Mouse (Mus musculus) embryonic fibroblast, embryonic 13.5 days (primary cell): ENCODE data around the gene Zic5. TPM values are rescaled to one million over a fixed set of nuclear protein-coding genes. Genes with fewer than 3 reads are reported as not detected.

Experiments
- H3K27ac ChIP-seq: 2 replicates; pipeline ENCODE4 v1.5.1; 2012; ENCODE audit warnings: low read length, control low read depth, inconsistent platforms; ENCODE audit not compliant: insufficient read depth
- H3K4me1 ChIP-seq: 2 replicates; pipeline ENCODE4 v1.6.1; 2011; ENCODE audit warnings: low read length; ENCODE audit not compliant: control insufficient read depth, insufficient read depth
- H3K4me3 ChIP-seq: 2 replicates; pipeline ENCODE4 v1.5.1; 2011; ENCODE audit warnings: mild to moderate bottlenecking, control low read depth, low read length; ENCODE audit not compliant: insufficient read depth
- CTCF ChIP-seq: IDR thresholded peaks from 2 replicates; pipeline ENCODE4 v1.5.1; 2011; ENCODE audit warnings: mild to moderate bottlenecking, control low read depth, low read length, moderate library complexity, borderline replicate concordance; ENCODE audit not compliant: insufficient read depth
- POLR2A ChIP-seq: IDR thresholded peaks from 2 replicates; pipeline ENCODE4 v1.6.1; 2011; ENCODE audit warnings: low read depth, mild to moderate bottlenecking, control low read depth, low read length, moderate library complexity
- polyA plus RNA-seq: library from polyadenylated mRNA; stranded (reverse); fragments of >200 nt; gene quantifications from 2 replicates; pipeline ENCODE4 v1.2.4, GENCODE M21; 2011; ENCODE audit warnings: low read depth; ENCODE audit not compliant: missing spikeins, insufficient read length

Gene Zic5
- polyA plus RNA-seq, 1 experiment, result 0.93 TPM

DNA sequence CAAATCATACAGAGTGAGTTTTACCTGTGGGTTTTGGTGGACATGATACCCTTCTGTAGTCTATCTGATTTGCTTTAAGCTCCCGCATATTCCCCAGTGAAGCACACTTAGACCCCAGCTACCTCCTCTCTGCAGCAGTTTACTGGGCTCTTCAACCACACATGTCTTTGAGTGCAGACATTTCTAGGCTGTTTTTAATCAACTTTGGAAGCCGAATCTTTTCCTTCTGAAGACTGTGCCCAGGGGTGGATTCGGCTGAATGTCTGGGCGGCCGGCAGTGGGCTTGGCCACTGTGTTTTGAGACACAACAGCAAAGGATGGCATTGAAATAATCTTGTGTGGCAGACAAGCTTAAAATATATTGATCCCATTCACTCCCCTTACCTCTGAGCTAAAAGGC lies 21.9 kb upstream of the Zic5 start:
- Histone ChIP-seq H3K4me3 (no peak overlapping the region), H3K27ac (no peak overlapping the region), H3K4me1 (no peaks in the 10 kb centered on the region)
- no peak for TF ChIP-seq POLR2A
- no peak for TF ChIP-seq CTCF

DNA sequence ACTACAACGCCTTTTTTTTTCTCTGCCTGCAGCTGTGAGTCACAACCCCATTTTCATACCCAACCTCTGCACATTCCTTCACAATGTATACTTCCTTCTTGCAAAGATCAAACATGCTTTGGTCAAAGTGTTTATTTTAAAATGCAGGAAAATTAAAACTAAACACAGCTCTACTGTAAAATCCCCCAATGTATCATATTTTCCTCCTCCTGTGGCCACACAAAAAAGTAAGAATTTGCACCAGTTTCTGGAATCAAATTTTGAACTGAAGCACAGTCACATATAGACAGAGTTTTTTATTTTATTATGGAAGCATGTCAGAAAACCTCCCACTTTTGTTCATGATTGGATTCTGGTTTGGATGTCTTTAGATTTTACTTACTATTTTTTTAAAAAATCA lies 21.1 kb upstream of the Zic5 start:
- Histone ChIP-seq H3K4me1 (no peaks in the 10 kb centered on the region), H3K4me3 (no peak overlapping the region), H3K27ac (no peak overlapping the region)
- no peak for TF ChIP-seq POLR2A
- TF ChIP-seq CTCF, result no peak

DNA sequence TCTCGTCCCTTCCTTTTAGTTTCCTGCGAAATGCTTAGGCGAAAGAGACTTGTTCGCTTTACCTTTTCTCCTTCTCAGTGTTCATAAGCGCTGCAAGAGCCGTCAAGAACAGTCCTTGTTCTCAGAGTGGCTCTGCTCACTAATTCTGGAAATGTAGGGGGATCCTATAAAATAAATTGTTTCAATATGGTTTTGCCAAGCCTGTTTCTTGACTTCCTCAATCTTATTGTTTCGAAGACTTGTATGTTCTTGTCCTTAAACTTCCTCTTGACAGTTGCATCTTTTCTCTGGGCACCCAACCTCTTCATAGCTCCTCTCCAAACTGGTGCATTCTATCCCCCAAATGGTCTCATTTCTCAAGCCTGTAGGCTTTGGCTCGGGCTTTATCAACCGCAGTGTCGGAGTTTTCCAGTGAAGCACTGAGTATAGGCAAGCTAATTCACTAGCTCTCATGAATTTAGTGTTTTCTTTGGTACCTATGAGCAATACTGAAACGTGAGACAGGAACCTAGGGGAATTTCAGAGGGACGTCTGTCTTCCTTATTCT lies 20.2 kb upstream of the Zic5 start:
- no peaks in the 10 kb centered on the region for H3K4me1 ChIP-seq
- H3K27ac ChIP-seq, result no peak overlapping the region
- H3K4me3 ChIP-seq, result no peak overlapping the region
- TF ChIP-seq POLR2A, result no peak
- TF ChIP-seq CTCF, result no peak

DNA sequence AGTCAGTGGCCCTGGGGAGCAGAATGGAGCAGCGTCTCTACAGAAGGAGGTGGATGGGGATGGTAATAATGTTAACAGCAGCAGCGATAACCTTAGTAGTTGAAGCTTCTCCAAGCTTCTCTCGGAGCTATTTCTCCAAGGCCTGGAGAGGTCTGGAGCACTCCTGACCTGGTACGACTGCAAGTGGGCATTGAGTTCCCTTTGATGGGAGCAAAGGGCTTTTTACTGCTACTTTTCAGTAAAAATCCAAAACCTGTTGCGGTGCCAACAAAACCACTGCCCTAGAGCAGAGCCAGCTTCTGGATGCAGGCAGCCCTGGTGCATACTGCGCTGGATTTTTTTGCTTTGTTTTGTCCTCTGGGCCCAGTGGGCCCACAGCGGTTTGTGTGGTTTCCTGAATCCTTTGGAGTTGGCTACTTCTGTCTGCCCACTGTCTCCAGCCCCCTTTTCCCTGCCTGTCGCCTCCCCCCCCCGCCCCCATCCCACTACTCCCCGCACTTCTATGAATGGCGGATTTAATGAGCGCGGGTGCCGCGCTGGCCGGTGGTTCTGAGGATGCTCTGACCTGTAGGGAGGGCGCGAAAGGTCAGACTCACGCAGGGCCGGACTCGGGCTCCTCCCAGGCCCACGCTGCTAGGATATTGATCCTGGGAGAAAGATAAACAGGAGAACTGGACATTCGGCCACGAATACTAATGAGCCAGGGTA lies 19.5 kb upstream of the Zic5 start:
- Histone ChIP-seq H3K4me1 (no peaks in the 10 kb centered on the region), H3K27ac (no peak overlapping the region), H3K4me3 (no peak overlapping the region)
- TF ChIP-seq CTCF (no peak), POLR2A (no peak)

DNA sequence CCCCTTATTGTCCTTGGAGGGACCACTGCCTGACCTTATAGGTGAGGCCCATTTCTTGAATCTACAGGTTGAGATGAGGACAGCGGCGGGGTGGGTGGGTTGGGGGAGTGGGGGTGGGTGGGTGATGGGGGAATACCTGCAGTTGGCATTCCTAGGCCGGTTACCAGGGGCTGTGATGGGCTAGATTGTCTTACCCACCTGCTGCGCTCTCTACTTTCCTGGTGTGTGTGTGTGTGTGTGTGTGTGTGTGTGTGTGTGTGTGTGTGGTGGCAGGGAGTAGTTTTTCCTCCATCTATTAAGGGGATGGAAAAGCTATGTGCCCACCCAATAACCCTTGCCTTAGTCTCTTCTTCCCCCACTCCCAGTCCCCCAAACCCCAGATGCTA lies 19.0 kb upstream of the Zic5 start:
- H3K27ac ChIP-seq, result no peak overlapping the region
- H3K4me3 ChIP-seq, result no peak overlapping the region
- no peaks in the 10 kb centered on the region for H3K4me1 ChIP-seq
- TF ChIP-seq CTCF (no peak), POLR2A (no peak)

DNA sequence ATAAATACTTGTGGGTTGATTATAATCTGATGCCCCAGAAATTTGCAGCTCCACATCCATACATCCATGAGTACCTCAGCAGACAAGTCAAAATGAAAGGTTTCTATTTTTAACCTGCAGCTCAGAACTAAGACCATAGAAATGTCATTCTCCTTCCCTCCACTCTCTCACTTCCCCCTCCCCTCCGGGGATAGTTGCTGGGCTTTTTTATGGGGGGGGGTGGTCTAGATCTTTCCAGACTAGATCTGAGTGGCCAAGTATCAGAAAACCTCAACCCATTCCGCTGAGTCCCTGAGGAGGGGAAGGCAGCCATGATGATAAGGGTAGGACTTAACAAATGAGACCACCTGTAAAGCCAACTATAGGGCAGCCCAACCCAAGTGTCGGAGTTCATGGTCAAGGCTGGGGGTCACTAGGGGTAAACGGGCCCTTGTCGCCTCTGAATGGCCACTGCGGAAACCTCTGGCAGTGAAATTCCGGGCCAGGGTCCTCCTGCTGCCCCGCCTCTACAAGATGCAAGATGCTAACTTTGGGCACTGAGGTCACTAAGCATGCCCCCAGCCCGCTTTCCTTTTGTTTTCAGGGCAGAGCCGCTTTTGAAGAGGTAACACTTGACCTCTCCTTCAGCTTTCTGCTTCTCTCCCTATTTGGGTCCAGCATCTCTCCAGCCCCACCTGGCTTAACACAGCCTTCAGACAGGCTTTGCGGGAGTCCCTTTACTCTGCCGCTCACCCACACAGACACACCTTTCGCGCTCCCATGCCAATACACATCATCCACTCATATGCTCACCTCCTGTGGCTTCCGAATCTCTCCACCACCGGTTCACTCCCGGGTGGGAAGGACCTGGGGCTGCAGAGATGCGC lies 18.3 kb upstream of the Zic5 start:
- TF ChIP-seq CTCF (no peak), POLR2A (no peak)
- Histone ChIP-seq H3K4me1 (no peaks in the 10 kb centered on the region), H3K27ac (no peak overlapping the region), H3K4me3 (no peak overlapping the region)

DNA sequence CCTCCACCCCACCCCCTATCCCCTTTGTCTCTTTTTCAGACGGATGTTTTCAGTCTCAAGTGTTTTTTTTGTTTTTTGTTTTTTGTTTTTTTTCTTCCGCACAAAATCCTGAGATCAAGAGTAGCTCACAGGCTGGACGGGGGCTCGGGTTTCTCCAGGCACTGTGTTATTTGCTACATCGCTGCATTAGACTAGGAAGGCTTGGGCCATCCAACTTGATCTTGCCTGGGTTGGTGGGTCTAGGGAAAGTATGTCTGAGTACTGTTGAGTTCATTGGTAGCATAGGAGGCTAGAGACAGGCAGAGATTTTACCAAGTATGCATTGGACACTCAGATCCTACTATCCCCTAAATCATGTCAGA lies 17.5 kb upstream of the Zic5 start:
- no peaks in the 10 kb centered on the region for H3K4me1 ChIP-seq
- H3K4me3 ChIP-seq, result no peak overlapping the region
- no peak overlapping the region for H3K27ac ChIP-seq
- no peak for TF ChIP-seq CTCF
- TF ChIP-seq POLR2A, result no peak

DNA sequence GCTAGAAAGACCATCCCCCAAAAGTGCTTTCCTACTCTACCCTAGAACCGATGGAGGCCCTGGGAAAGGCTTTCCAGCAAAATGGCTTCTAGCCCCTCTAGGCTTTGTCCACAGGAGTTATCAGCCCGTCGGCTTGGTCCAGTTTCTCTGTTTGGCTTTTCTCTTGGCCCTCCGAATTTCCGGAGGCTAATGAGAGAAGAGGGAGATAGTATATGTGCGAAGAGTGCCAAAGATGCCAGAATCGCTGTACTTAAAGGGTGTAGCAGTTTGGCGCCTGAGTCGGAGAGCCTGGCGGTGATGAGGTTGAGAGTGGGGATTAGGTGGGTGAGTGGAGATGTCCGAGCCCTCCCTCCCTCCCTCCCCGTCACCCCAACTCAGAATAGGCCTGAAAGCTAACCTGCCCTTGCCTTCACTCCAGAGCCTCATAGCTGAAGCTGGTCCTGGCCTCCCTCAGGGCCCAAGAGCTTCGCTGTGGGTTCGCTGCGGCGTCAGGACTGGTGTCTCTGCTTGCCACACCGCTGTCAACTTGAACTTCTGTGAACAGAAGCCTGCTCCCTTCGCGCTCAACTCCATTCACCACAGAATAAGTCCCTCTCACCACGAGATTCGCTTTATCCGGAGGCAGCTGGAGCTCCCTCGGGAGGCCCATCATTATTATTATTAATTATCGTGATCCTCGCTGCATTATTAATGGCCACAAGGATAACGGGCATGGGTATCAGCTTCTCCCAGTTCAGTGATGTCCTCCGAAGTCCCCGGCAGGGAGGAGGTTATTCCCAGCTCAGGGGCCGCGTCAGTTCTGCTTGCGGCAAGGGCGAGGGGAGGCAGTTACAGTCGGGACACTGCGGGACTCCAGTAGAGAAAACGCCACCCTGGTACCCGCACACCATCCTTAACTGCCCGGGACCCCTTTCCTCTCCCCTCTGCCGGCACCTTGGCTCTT lies 16.9 kb upstream of the Zic5 start:
- no peak overlapping the region for H3K4me3 ChIP-seq
- H3K27ac ChIP-seq, result no peak overlapping the region
- H3K4me1 ChIP-seq, result no peaks in the 10 kb centered on the region
- TF ChIP-seq CTCF (no peak), POLR2A (no peak)

DNA sequence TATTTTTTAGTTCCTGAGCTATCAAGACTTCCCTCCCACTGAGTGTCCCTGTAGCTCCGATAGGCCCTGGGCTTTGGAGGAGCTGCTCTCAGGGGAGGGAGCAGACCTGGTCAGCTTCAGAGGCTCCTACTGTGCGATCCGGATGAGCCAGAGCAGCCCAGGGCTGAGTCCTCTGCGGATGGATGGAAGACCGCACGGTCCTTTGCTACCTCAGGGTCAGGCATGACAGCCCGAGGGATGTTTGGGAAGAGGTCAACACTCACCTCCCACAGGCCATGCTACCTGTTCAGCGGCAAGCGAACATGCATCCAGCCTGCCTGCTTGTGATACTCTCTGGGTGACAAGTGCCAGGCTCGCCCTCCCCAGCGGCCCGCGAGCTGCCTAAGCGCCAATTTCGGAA lies 15.7 kb upstream of the Zic5 start:
- Histone ChIP-seq H3K27ac (no peak overlapping the region), H3K4me3 (no peak overlapping the region), H3K4me1 (no peaks in the 10 kb centered on the region)
- TF ChIP-seq POLR2A (no peak), CTCF (no peak)

DNA sequence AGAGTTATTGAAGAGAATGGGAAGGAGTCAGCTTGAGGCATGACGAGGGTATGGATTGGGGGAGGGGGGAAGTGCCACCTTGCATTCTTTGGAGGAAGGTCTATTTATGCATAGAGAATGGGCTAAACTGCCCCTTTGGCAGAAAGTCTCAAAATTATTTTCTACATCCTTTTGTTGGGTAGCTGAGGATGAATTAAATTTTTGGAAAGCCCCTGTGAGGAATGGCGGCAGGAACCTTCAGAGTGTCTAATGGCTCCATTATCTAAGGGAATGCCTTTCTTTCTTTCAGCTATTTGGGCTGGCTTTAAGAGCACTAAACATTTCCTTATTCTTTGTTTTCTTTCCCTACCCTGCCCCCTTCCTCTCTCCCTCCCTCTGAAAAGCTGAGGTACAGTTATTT lies 14.9 kb upstream of the Zic5 start:
- Histone ChIP-seq H3K27ac (no peak overlapping the region), H3K4me3 (no peak overlapping the region), H3K4me1 (no peaks in the 10 kb centered on the region)
- TF ChIP-seq POLR2A, result no peak
- TF ChIP-seq CTCF, result no peak
